Mouse (Mus musculus) T-helper 17 cell (primary cell): Measurements from ENCODE around the gene Slc22a22.

Experiments used
- in situ Hi-C, 2 experiments: fragments of 300-600 bp; cut with MboI, MseI; formaldehyde crosslinking; loops; 1 replicate in 1 of 2; 2 replicates in 1 of 2; pipeline ENCODE4 v1.15.1; 2025; ENCODE audit warnings: high pct_unique_total_duplicates in 2 of 2

Gene Slc22a22

GRCm38 (mm10) chr15:57477525-57477924, at the start of gene Slc22a22:
Slc22a22 (minus strand) TSS chr15:57477625.
- in situ Hi-C loops: loop anchor here in 1 of 2 experiments (10.0 kb wide), 1 partner anchor 773 kb away; no protein-coding TSS in a partner anchor

GRCm38 (mm10) chr15:57523510-57524298, 46.3 kb upstream of the Slc22a22 start:
- in situ Hi-C loops: loop anchor here in 1 of 2 experiments (25.0 kb wide), 2 partner anchors 1186 to 1461 kb away; no protein-coding TSS in a partner anchor

GRCm38 (mm10) chr15:57522160-57522559, 44.7 kb upstream of the Slc22a22 start:
- in situ Hi-C loops: loop anchor here in 1 of 2 experiments (25.0 kb wide), 2 partner anchors 1185 to 1460 kb away; no protein-coding TSS in a partner anchor

GRCm38 (mm10) chr15:57509185-57510172, 32.1 kb upstream of the Slc22a22 start:
- in situ Hi-C loops: loop anchor here (5.0 to 25.0 kb wide), 3 partner anchors 1172 to 1447 kb away; no protein-coding TSS in a partner anchor

GRCm38 (mm10) chr15:57508242-57509184, 31.1 kb upstream of the Slc22a22 start:
- in situ Hi-C loops: loop anchor here (5.0 to 25.0 kb wide), 3 partner anchors 1171 to 1446 kb away; no protein-coding TSS in a partner anchor

GRCm38 (mm10) chr15:57504126-57504705, 26.8 kb upstream of the Slc22a22 start:
- in situ Hi-C loops: loop anchor here (5.0 to 25.0 kb wide), 3 partner anchors 1167 to 1442 kb away; no protein-coding TSS in a partner anchor

- in situ Hi-C loops: loop anchor here (5.0 to 25.0 kb wide), 3 partner anchors 1166 to 1441 kb away; no protein-coding TSS in a partner anchor
Observed at GRCm38 (mm10) chr15:57503656-57504055, 26.2 kb upstream of the Slc22a22 start.

- in situ Hi-C loops: loop anchor here (5.0 to 25.0 kb wide), 3 partner anchors 1164 to 1439 kb away; no protein-coding TSS in a partner anchor
Observed at GRCm38 (mm10) chr15:57501559-57501958, 24.1 kb upstream of the Slc22a22 start.

GRCm38 (mm10) chr15:57496106-57496505, 18.7 kb upstream of the Slc22a22 start:
- in situ Hi-C loops: no loop called here

GRCm38 (mm10) chr15:57482509-57482908, 5.1 kb upstream of the Slc22a22 start:
- in situ Hi-C loops: no loop called here

- in situ Hi-C loops: loop anchor here in 1 of 2 experiments (10.0 kb wide), 1 partner anchor 767 kb away; no protein-coding TSS in a partner anchor
Observed at GRCm38 (mm10) chr15:57471648-57472047, 5.8 kb downstream of the Slc22a22 start.

- in situ Hi-C loops: no loop called here
Observed at GRCm38 (mm10) chr15:57465996-57466395, 11.4 kb downstream of the Slc22a22 start.

GRCm38 (mm10) chr15:57465061-57465460, 12.4 kb downstream of the Slc22a22 start:
- in situ Hi-C loops: no loop called here

- in situ Hi-C loops: no loop called here
Observed at GRCm38 (mm10) chr15:57464066-57464465, 13.4 kb downstream of the Slc22a22 start.

- in situ Hi-C loops: no loop called here
Observed at GRCm38 (mm10) chr15:57461284-57461683, 16.1 kb downstream of the Slc22a22 start.

GRCm38 (mm10) chr15:57457374-57457773, 20.1 kb downstream of the Slc22a22 start:
- in situ Hi-C loops: no loop called here

- in situ Hi-C loops: no loop called here
Observed at GRCm38 (mm10) chr15:57434710-57435404, 42.6 kb downstream of the Slc22a22 start.

- in situ Hi-C loops: no loop called here
Observed at GRCm38 (mm10) chr15:57408498-57408897, 68.9 kb downstream of the Slc22a22 start.
